ENCODE assay signal across 29 mouse cellular contexts in the genomic region with DNA sequence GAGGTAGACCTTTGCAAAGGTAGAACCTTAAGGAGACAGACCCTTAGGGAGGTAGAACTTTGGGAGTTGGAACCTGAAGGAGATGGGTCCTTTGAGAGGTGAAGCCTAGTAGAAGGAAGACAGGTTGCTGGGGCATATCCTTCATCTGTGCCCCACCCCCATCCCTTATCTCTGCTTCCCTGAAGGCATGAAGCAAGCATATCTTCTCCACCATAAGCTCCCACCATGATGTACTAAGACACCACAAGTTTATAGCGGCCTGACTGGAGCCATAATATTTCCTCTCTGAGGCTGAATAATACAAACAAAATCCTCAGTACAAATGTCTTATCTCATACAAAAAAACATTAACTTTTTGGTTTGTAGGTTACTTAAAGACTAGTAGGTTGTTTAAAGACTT. TPM values are rescaled to one million over a fixed set of nuclear protein-coding genes. Genes with fewer than 3 reads are reported as not detected.
A peak's percentile ranks its signal among the peaks of the same experiment; 100 is the strongest.
DNase-seq lines count a peak whose midpoint lies in the region; ATAC-seq and TF ChIP-seq lines count a peak whose summit lies in the region.
"Had no signal": no experiment of that assay in that cellular context is flagged by ENCODE, and none has a peak within 500 bp of the region (broad histone marks: within the 10 kb centered on the region; RNA-seq: fewer than 3 reads in every experiment).

No protein-coding gene starts in this region.

- no peak overlapping the region for H3K4me3 ChIP-seq in liver, embryonic 11.5 days (ENCODE audit: low read depth, low read length)
- no peak overlapping the region for H3K4me3 ChIP-seq in liver, postnatal 0 days (ENCODE audit: low read depth, low read length)
- H3K4me3 ChIP-seq: embryonic facial prominence, embryonic 10.5 days; forebrain, embryonic 12.5 days; heart, adult 2 months; hindbrain, embryonic 15.5 days; intestine, embryonic 15.5 days; layer of hippocampus, adult 2 months; limb, embryonic 13.5 days; neural tube, embryonic 13.5 days had no signal

- DNase-seq in spleen, adult 12 weeks (ENCODE audit: low spot score): peak; percentile 44
- DNase-seq in spleen, postnatal 14 days (ENCODE audit: low spot score in 2 of 2): no peak
- DNase-seq in c-Kit-positive CD71-positive TER-119-negative erythroid progenitor cells, embryonic 14.5 days (ENCODE audit: low read depth): peak; percentile 50
- DNase-seq in liver, embryonic 11.5 days (ENCODE audit: low spot score): no peak
- DNase-seq in liver, postnatal 0 days: peak; percentile 49
- DNase-seq in left cerebral cortex, adult 11 months (ENCODE audit: low spot score): no peak
- no peak for DNase-seq in kidney, postnatal 4 days
- DNase-seq: adrenal gland, postnatal 25 days; B cell, adult 2 months; cerebellum, adult 2 months; gastrocnemius, postnatal 25 days; heart, adult 2 months; heart, postnatal 4 days; kidney, adult 9 months; kidney, postnatal 14 days; layer of hippocampus, postnatal 36 days; lung, embryonic 14.5 days; midbrain, embryonic 14.5 days; retina, postnatal 1 day; right cerebral cortex, postnatal 25 days; thymus, adult 2 months had no signal

- H3K36me3 ChIP-seq in liver, embryonic 11.5 days (ENCODE audit: control insufficient read depth, insufficient read depth, low read length): no peaks in the 10 kb centered on the region
- no peaks in the 10 kb centered on the region for H3K36me3 ChIP-seq in liver, postnatal 0 days (replicated peaks; ENCODE audit: insufficient read depth, low read length)
- H3K36me3 ChIP-seq: embryonic facial prominence, embryonic 10.5 days; forebrain, embryonic 12.5 days; hindbrain, embryonic 15.5 days; intestine, embryonic 15.5 days; limb, embryonic 13.5 days; neural tube, embryonic 13.5 days had no signal

- peak overlapping the region; percentile 9; the same call in 1 of the 2 replicates for H3K4me2 ChIP-seq in liver, embryonic 11.5 days
- H3K4me2 ChIP-seq in liver, postnatal 0 days (ENCODE audit: low read depth, low read length): peak overlapping the region; percentile 30; the same call in 1 of the 2 replicates
- H3K4me2 ChIP-seq: forebrain, embryonic 12.5 days; hindbrain, embryonic 15.5 days; intestine, embryonic 15.5 days; limb, embryonic 13.5 days; lung, embryonic 14.5 days; neural tube, embryonic 13.5 days had no signal

- TF ChIP-seq CTCF in liver, postnatal 0 days (IDR thresholded peaks at IDR 0.05; ENCODE audit: low read depth): no peak

- H3K4me1 ChIP-seq in liver, embryonic 11.5 days (replicated peaks; ENCODE audit: control insufficient read depth, insufficient read depth, low read length): peaks cover 24% of the 10 kb centered on the region
- peaks cover 41% of the 10 kb centered on the region for H3K4me1 ChIP-seq in liver, postnatal 0 days (ENCODE audit: insufficient read depth)
- H3K4me1 ChIP-seq: forebrain, embryonic 12.5 days; intestine, embryonic 15.5 days had no signal

- WGBS in liver, embryonic 11.5 days: 37% methylated on average over 1 of the region's 1 CpGs
- 52% methylated on average over 1 of the region's 1 CpGs for WGBS in liver, postnatal 0 days (ENCODE audit: insufficient replicate concordance)

- peak; percentile 64 for ATAC-seq in liver, embryonic 11.5 days (replicated peaks; ENCODE audit: low FRiP score)
- ATAC-seq in liver, postnatal 0 days: peak; percentile 16; the same call in 1 of the 2 replicates
- ATAC-seq in cerebellum, adult (ENCODE audit: insufficient number of reproducible peaks, low FRiP score, low TSS enrichment): no peak
- ATAC-seq: intestine, embryonic 15.5 days had no signal

- H3K9ac ChIP-seq in liver, embryonic 11.5 days (ENCODE audit: low read depth, low read length): no peak overlapping the region
- no peak overlapping the region for H3K9ac ChIP-seq in liver, postnatal 0 days (replicated peaks)
- H3K9ac ChIP-seq: forebrain, embryonic 12.5 days; hindbrain, embryonic 15.5 days; intestine, embryonic 15.5 days; limb, embryonic 13.5 days; lung, embryonic 14.5 days; neural tube, embryonic 13.5 days had no signal

- H3K27me3 ChIP-seq in liver, embryonic 11.5 days (replicated peaks; ENCODE audit: control insufficient read depth, insufficient read depth, low read length): no peaks in the 10 kb centered on the region; the same call in 1 of the 2 replicates
- 0 out of 2 replicates have a peak, but pooled peaks cover 4% of the 10 kb centered on the region for H3K27me3 ChIP-seq in liver, postnatal 0 days (ENCODE audit: insufficient read depth, low read length)
- H3K27me3 ChIP-seq: hindbrain, embryonic 15.5 days; intestine, embryonic 15.5 days; limb, embryonic 13.5 days; neural tube, embryonic 13.5 days had no signal

- no peak overlapping the region for H3K27ac ChIP-seq in liver, embryonic 11.5 days (ENCODE audit: low read depth, low read length)
- peak overlapping the region; percentile 36; the same call in 1 of the 2 replicates for H3K27ac ChIP-seq in liver, postnatal 0 days (ENCODE audit: low read depth)
- H3K27ac ChIP-seq: embryonic facial prominence, embryonic 10.5 days; forebrain, embryonic 12.5 days; heart, adult 2 months; hindbrain, embryonic 15.5 days; intestine, embryonic 15.5 days; layer of hippocampus, adult 2 months; limb, embryonic 13.5 days; neural tube, embryonic 13.5 days had no signal

- no peaks in the 10 kb centered on the region for H3K9me3 ChIP-seq in liver, embryonic 11.5 days (ENCODE audit: control insufficient read depth, low read length)
- H3K9me3 ChIP-seq in liver, postnatal 0 days (ENCODE audit: low read length): no peaks in the 10 kb centered on the region
- H3K9me3 ChIP-seq: embryonic facial prominence, embryonic 10.5 days; forebrain, embryonic 12.5 days; hindbrain, embryonic 15.5 days; intestine, embryonic 15.5 days; limb, embryonic 13.5 days; neural tube, embryonic 13.5 days had no signal

- peak; percentile 95 for TF ChIP-seq EP300 in liver, postnatal 0 days (IDR thresholded peaks at IDR 0.05; ENCODE audit: low read depth)

RNA-seq across cellular contexts. Expression of a gene that starts 3.5 kb away (rescaled TPM):
- 22.1 and 24.2 TPM in 2 replicates for polyA plus RNA-seq in liver, embryonic 11.5 days (2014; fragmentation: Nextera tagmentation; extraction: Ambion mirVana)
- 22.3 and 25.4 TPM in 2 replicates for polyA plus RNA-seq in liver, postnatal 0 days (2015; fragmentation: Nextera tagmentation; extraction: Ambion mirVana)

RNA-seq across cellular contexts. Expression of a gene that starts 53.7 kb away (rescaled TPM):
- 15.4 and 16.9 TPM in 2 replicates for polyA plus RNA-seq in liver, embryonic 11.5 days (2014; fragmentation: Nextera tagmentation; extraction: Ambion mirVana)
- polyA plus RNA-seq in liver, postnatal 0 days (2015; fragmentation: Nextera tagmentation; extraction: Ambion mirVana): 13.7 and 14.2 TPM in 2 replicates

Comparison
In these comparisons a context has a peak if more than half of its experiments do, and no peak if none do; other contexts are left out.
1. DNase-seq: peak in spleen, adult 12 weeks (single experiment), c-Kit-positive CD71-positive TER-119-negative erythroid progenitor cells, embryonic 14.5 days (single experiment) and liver, postnatal 0 days (single experiment); none in spleen, postnatal 14 days (0 of 2), liver, embryonic 11.5 days (single experiment), left cerebral cortex, adult 11 months (single experiment) and kidney, postnatal 4 days (0 of 2).